10 mouse cellular contexts compared by ENCODE assay signal in the genomic region with DNA sequence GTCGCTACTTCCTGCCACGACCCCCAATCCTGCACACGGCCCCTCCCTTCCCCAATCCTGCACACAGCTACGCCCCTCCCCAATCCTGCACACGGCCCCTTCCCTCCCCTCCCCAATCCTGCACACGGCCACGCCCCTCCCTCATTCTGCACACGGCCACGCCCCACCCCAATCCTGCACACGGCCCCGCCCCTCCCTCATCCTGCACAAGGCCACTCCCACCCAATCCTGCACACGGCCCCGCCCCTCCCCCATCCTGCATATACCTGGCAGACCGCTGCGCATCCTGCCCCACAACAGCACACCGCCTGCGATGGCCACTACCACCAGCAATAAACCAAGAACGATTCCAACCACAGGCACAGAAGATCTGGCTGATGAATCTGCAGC. TPM values are rescaled to one million over a fixed set of nuclear protein-coding genes. Genes with fewer than 3 reads are reported as not detected.
DNase-seq lines count a peak whose midpoint lies in the region; ATAC-seq and TF ChIP-seq lines count a peak whose summit lies in the region.
"Had no signal": no experiment of that assay in that cellular context is flagged by ENCODE, and none has a peak within 500 bp of the region (broad histone marks: within the 10 kb centered on the region; RNA-seq: fewer than 3 reads in every experiment).

No protein-coding gene starts in this region.

- H3K4me2 ChIP-seq in kidney, postnatal 0 days (ENCODE audit: low read length), result peak overlapping the region; percentile 5; the same call in 1 of the 2 replicates
- no peak overlapping the region for H3K4me2 ChIP-seq in embryonic facial prominence, embryonic 11.5 days (ENCODE audit: low read depth, low read length)
- H3K4me2 ChIP-seq in liver, embryonic 11.5 days, result peak overlapping the region; percentile 70

- no peak for TF ChIP-seq POLR2A in kidney, adult 2 months (IDR thresholded peaks at IDR 0.05; ENCODE audit: low read depth, low read length)

- no peaks in the 10 kb centered on the region for H3K36me3 ChIP-seq in kidney, postnatal 0 days (ENCODE audit: insufficient read depth, low read length)
- no peaks in the 10 kb centered on the region for H3K36me3 ChIP-seq in kidney, adult 2 months (ENCODE audit: control insufficient read depth, insufficient read depth, low read length)
- H3K36me3 ChIP-seq in ES-E14 (ENCODE audit: control insufficient read depth, insufficient read depth, low read length, poor library complexity, severe bottlenecking), result no peaks in the 10 kb centered on the region
- no peaks in the 10 kb centered on the region for H3K36me3 ChIP-seq in embryonic facial prominence, embryonic 11.5 days (replicated peaks; ENCODE audit: control insufficient read depth, insufficient read depth, low read depth, low read length)
- H3K36me3 ChIP-seq in liver, embryonic 11.5 days (ENCODE audit: control insufficient read depth, insufficient read depth, low read length), result no peaks in the 10 kb centered on the region

- peak overlapping the region; percentile 72 for H3K27ac ChIP-seq in kidney, postnatal 0 days
- H3K27ac ChIP-seq in kidney, adult 2 months (ENCODE audit: insufficient read depth, low read depth, low read length), result no peak overlapping the region
- H3K27ac ChIP-seq in ES-E14 (ENCODE audit: insufficient read depth, low read depth, low read length, poor library complexity, severe bottlenecking), result no peak overlapping the region
- peak overlapping the region; percentile 85 for H3K27ac ChIP-seq in embryonic facial prominence, embryonic 11.5 days (replicated peaks; ENCODE audit: low read depth, low read length)
- peak overlapping the region; percentile 63; the same call in 1 of the 2 replicates for H3K27ac ChIP-seq in liver, embryonic 11.5 days (ENCODE audit: low read depth, low read length)

- 0 out of 2 replicates have a peak, but pooled peaks cover 9% of the 10 kb centered on the region for H3K4me1 ChIP-seq in kidney, postnatal 0 days (replicated peaks; ENCODE audit: insufficient read depth, low read length)
- H3K4me1 ChIP-seq in kidney, adult 2 months (ENCODE audit: control insufficient read depth, insufficient read depth, low read length), result peaks cover 9% of the 10 kb centered on the region; the same call in 1 of the 2 replicates
- peaks cover 4 to 27% of the 10 kb centered on the region in 2 experiments; a peak in 2 of 4 replicates for H3K4me1 ChIP-seq in ES-E14 (ENCODE audit: control insufficient read depth in 2 of 2, insufficient read depth in 2 of 2, low read length in 2 of 2, poor library complexity in 1 of 2)
- no peaks in the 10 kb centered on the region for H3K4me1 ChIP-seq in embryonic facial prominence, embryonic 11.5 days (ENCODE audit: control insufficient read depth, insufficient read depth, low read length)
- H3K4me1 ChIP-seq in liver, embryonic 11.5 days (replicated peaks; ENCODE audit: control insufficient read depth, insufficient read depth, low read length), result peaks cover 23% of the 10 kb centered on the region

- no peak for ATAC-seq in kidney, postnatal 0 days (replicated peaks; ENCODE audit: low FRiP score, low read depth)
- ATAC-seq in embryonic facial prominence, embryonic 11.5 days (replicated peaks; ENCODE audit: insufficient number of reproducible peaks, low FRiP score, low TSS enrichment, low read depth), result no peak
- no peak for ATAC-seq in liver, embryonic 11.5 days (replicated peaks; ENCODE audit: low FRiP score)
- ATAC-seq: inflammation-experienced regulatory T-cells, adult 6 months had no signal

- WGBS in kidney, postnatal 0 days, result 24% methylated on average over 18 of the region's 18 CpGs
- WGBS in kidney, adult 2 months, result 35% methylated on average over 18 of the region's 18 CpGs
- WGBS in embryonic facial prominence, embryonic 11.5 days, result 35% methylated on average over 17 of the region's 18 CpGs
- WGBS in liver, embryonic 11.5 days, result 24% methylated on average over 18 of the region's 18 CpGs

- in situ Hi-C loops in ES-E14 (cut with MboI; ENCODE audit: low sequenced_read_pairs in 2 of 2, unreplicated experiment in 2 of 2), result no loop called here

- H3K9ac ChIP-seq in kidney, postnatal 0 days (ENCODE audit: low read depth, low read length), result no peak overlapping the region
- H3K9ac ChIP-seq in ES-E14 (ENCODE audit: insufficient read depth, low read depth, low read length, poor library complexity, severe bottlenecking), result peak overlapping the region; percentile 13; the same call in 1 of the 2 replicates
- no peak overlapping the region for H3K9ac ChIP-seq in embryonic facial prominence, embryonic 11.5 days (replicated peaks; ENCODE audit: low read length)
- H3K9ac ChIP-seq in liver, embryonic 11.5 days (ENCODE audit: low read depth, low read length), result 0 out of 2 replicates have a peak overlapping the region, but pooled peaks have one; percentile 37

- H3K27me3 ChIP-seq in kidney, postnatal 0 days (ENCODE audit: insufficient read depth, low read length), result no peaks in the 10 kb centered on the region
- H3K27me3 ChIP-seq in kidney, adult 2 months (replicated peaks; ENCODE audit: control insufficient read depth, insufficient read depth, low read length), result no peaks in the 10 kb centered on the region
- no peaks in the 10 kb centered on the region for H3K27me3 ChIP-seq in embryonic facial prominence, embryonic 11.5 days (ENCODE audit: control insufficient read depth, insufficient read depth, low read length)
- H3K27me3 ChIP-seq in liver, embryonic 11.5 days (replicated peaks; ENCODE audit: control insufficient read depth, insufficient read depth, low read length), result no peaks in the 10 kb centered on the region

- TF ChIP-seq CTCF in kidney, postnatal 0 days (IDR thresholded peaks at IDR 0.05; ENCODE audit: low read depth), result no peak
- no peak for TF ChIP-seq CTCF in kidney, adult 2 months (conservative IDR thresholded peaks at IDR 0.05; ENCODE audit: insufficient read depth, insufficient read length, low read depth, low read length)

- peak; percentile 66 for DNase-seq in kidney, postnatal 0 days (ENCODE audit: low spot score)
- DNase-seq in kidney, adult 2 months, result no peak
- DNase-seq in ES-E14 (ENCODE audit: low read depth, low spot score) (no peak), adipocyte (ENCODE audit: low spot score) (no peak)
- peak; percentile 56 for DNase-seq in embryonic facial prominence, embryonic 11.5 days (ENCODE audit: low spot score)
- DNase-seq in liver, embryonic 11.5 days (ENCODE audit: low spot score), result peak; percentile 52
- DNase-seq in urinary bladder, postnatal 10 days (ENCODE audit: low spot score), result no peak
- DNase-seq: cerebellum, adult 9-11 months; right cerebral cortex, adult 18-20 months had no signal

- H3K9me3 ChIP-seq in kidney, postnatal 0 days (replicated peaks; ENCODE audit: low read length), result no peaks in the 10 kb centered on the region
- H3K9me3 ChIP-seq in ES-E14 (ENCODE audit: control insufficient read depth, insufficient read depth, low read depth, low read length), result no peaks in the 10 kb centered on the region
- H3K9me3 ChIP-seq in embryonic facial prominence, embryonic 11.5 days (replicated peaks; ENCODE audit: control insufficient read depth, low read length), result no peaks in the 10 kb centered on the region
- no peaks in the 10 kb centered on the region for H3K9me3 ChIP-seq in liver, embryonic 11.5 days (ENCODE audit: control insufficient read depth, low read length)

- H3K4me3 ChIP-seq in kidney, postnatal 0 days (replicated peaks; ENCODE audit: low read depth, low read length), result no peak overlapping the region
- H3K4me3 ChIP-seq in kidney, adult 2 months (ENCODE audit: insufficient read depth, low read depth, low read length), result no peak overlapping the region
- no peak overlapping the region; a peak in 1 of 4 replicates for H3K4me3 ChIP-seq in ES-E14 (ENCODE audit: insufficient read depth in 1 of 2, low read depth in 1 of 2, low read length in 2 of 2, poor library complexity in 1 of 2, severe bottlenecking in 1 of 2)
- H3K4me3 ChIP-seq in embryonic facial prominence, embryonic 11.5 days (ENCODE audit: low read depth, low read length), result no peak overlapping the region
- H3K4me3 ChIP-seq in liver, embryonic 11.5 days (ENCODE audit: low read depth, low read length), result 0 out of 2 replicates have a peak overlapping the region, but pooled peaks have one; percentile 14

RNA-seq across cellular contexts. Expression of a gene that starts 1.5 kb away (rescaled TPM):
- polyA plus RNA-seq in kidney, postnatal 0 days (2015; fragmentation: Nextera tagmentation; extraction: Ambion mirVana), result 215 and 228 TPM in 2 replicates
- polyA plus RNA-seq in kidney, adult 2 months (2012; rRNA removed), result 67.0 and 68.7 TPM in 2 replicates
- 137 and 207 TPM in 2 replicates for total RNA-seq in ES-E14 (2012; rRNA removed)
- 221 and 234 TPM in 2 replicates for polyA plus RNA-seq in embryonic facial prominence, embryonic 11.5 days (2014; fragmentation: Nextera tagmentation; extraction: Ambion mirVana)
- polyA plus RNA-seq in liver, embryonic 11.5 days (2014; fragmentation: Nextera tagmentation; extraction: Ambion mirVana), result 146 and 163 TPM in 2 replicates

RNA-seq across cellular contexts. Expression of a gene that starts 10.1 kb away (rescaled TPM):
- polyA plus RNA-seq in kidney, postnatal 0 days (2015; fragmentation: Nextera tagmentation; extraction: Ambion mirVana), result 134 and 145 TPM in 2 replicates
- 240 and 244 TPM in 2 replicates for polyA plus RNA-seq in kidney, adult 2 months (2012; rRNA removed)
- 10.6 and 15.1 TPM in 2 replicates for total RNA-seq in ES-E14 (2012; rRNA removed)
- 12.6 TPM in 2 replicates for polyA plus RNA-seq in embryonic facial prominence, embryonic 11.5 days (2014; fragmentation: Nextera tagmentation; extraction: Ambion mirVana)
- polyA plus RNA-seq in liver, embryonic 11.5 days (2014; fragmentation: Nextera tagmentation; extraction: Ambion mirVana), result 33.2 and 33.8 TPM in 2 replicates

RNA-seq across cellular contexts. Expression of a gene that starts 30.7 kb away (rescaled TPM):
- polyA plus RNA-seq in kidney, postnatal 0 days (2015; fragmentation: Nextera tagmentation; extraction: Ambion mirVana), result 1,486 and 1,553 TPM in 2 replicates
- 176 and 310 TPM in 2 replicates for polyA plus RNA-seq in kidney, adult 2 months (2012; rRNA removed)
- 1,746 and 1,854 TPM in 2 replicates for total RNA-seq in ES-E14 (2012; rRNA removed)
- polyA plus RNA-seq in embryonic facial prominence, embryonic 11.5 days (2014; fragmentation: Nextera tagmentation; extraction: Ambion mirVana), result 1,561 and 1,602 TPM in 2 replicates
- 2,085 and 2,209 TPM in 2 replicates for polyA plus RNA-seq in liver, embryonic 11.5 days (2014; fragmentation: Nextera tagmentation; extraction: Ambion mirVana)

RNA-seq across cellular contexts. Expression of a gene that starts 31.0 kb away (rescaled TPM):
- 44.3 and 45.1 TPM in 2 replicates for polyA plus RNA-seq in kidney, postnatal 0 days (2015; fragmentation: Nextera tagmentation; extraction: Ambion mirVana)
- 80.9 and 95.4 TPM in 2 replicates for polyA plus RNA-seq in kidney, adult 2 months (2012; rRNA removed)
- 9.8 and 11.4 TPM in 2 replicates for total RNA-seq in ES-E14 (2012; rRNA removed)
- polyA plus RNA-seq in embryonic facial prominence, embryonic 11.5 days (2014; fragmentation: Nextera tagmentation; extraction: Ambion mirVana), result 17.9 and 20.3 TPM in 2 replicates
- polyA plus RNA-seq in liver, embryonic 11.5 days (2014; fragmentation: Nextera tagmentation; extraction: Ambion mirVana), result 12.0 and 12.4 TPM in 2 replicates

RNA-seq across cellular contexts. Expression of a gene that starts 31.3 kb away (rescaled TPM):
- 65.0 and 65.3 TPM in 2 replicates for polyA plus RNA-seq in kidney, postnatal 0 days (2015; fragmentation: Nextera tagmentation; extraction: Ambion mirVana)
- polyA plus RNA-seq in kidney, adult 2 months (2012; rRNA removed), result 60.4 and 67.6 TPM in 2 replicates
- total RNA-seq in ES-E14 (2012; rRNA removed), result 94.2 and 106 TPM in 2 replicates
- 59.2 and 63.8 TPM in 2 replicates for polyA plus RNA-seq in embryonic facial prominence, embryonic 11.5 days (2014; fragmentation: Nextera tagmentation; extraction: Ambion mirVana)
- 60.9 and 63.0 TPM in 2 replicates for polyA plus RNA-seq in liver, embryonic 11.5 days (2014; fragmentation: Nextera tagmentation; extraction: Ambion mirVana)

Comparison
In these comparisons a context has a peak if more than half of its experiments do, and no peak if none do; other contexts are left out.
1. DNase-seq: peak in kidney, postnatal 0 days (single experiment), embryonic facial prominence, embryonic 11.5 days (single experiment) and liver, embryonic 11.5 days (single experiment); none in kidney, adult 2 months (single experiment), ES-E14 (single experiment), adipocyte (single experiment) and urinary bladder, postnatal 10 days (single experiment).
2. H3K27ac ChIP-seq: peak in kidney, postnatal 0 days (single experiment), embryonic facial prominence, embryonic 11.5 days (single experiment) and liver, embryonic 11.5 days (single experiment); none in kidney, adult 2 months (single experiment) and ES-E14 (single experiment).
3. H3K9ac ChIP-seq: peak in ES-E14 (single experiment) and liver, embryonic 11.5 days (single experiment); none in kidney, postnatal 0 days (single experiment) and embryonic facial prominence, embryonic 11.5 days (single experiment).